Mouse (Mus musculus): ENCODE measurements around the gene Spag5. TPM values are rescaled to one million over a fixed set of nuclear protein-coding genes. Genes with fewer than 3 reads are reported as not detected.

Spag5 gene
- polyA plus RNA-seq, 1 experiment from 2014 or later = 30.3 TPM

DNA sequence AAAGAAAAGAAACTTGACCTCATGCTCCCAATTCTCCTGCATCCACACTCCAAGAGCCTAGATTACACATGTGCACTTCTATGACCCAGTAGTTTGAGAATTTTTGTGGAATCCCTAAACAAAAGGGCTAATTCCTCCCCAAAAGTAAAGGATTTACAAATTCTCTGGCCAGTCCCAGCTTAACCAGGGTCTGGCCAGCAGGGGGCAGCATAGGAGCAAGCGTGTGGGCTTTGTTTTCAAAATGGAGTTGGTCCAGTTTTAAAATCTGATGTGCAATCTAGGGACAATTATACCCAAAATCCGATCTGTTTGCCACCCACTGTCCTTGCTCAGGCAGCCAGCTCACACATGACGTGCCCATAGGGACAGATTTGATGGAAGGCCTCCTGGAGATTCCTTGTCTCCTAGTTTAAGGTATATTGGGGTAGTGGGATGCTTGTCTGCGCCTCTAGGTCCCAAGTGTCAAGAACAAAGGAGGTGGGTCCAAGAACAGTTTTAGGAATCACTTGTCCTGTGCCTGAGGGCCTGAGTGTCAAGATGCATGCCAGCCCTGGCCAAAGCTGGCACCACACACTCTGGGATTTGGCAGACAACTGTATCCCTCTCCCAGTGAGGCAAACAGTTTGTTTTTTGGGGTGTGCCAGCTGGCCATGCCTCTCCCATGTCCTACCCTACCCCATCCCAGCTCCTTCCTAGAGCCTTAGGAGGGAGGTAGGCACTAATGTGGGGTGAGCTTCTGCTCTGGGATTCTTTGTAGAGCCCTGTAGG is 54.3 kb downstream of the Spag5 start:
- Histone ChIP-seq H3K9me3 (replicated peaks) (no peaks in the 10 kb centered on the region), H3K4me3 (replicated peaks) (no peak overlapping the region), H3K27ac (replicated peaks) (no peak overlapping the region), H3K36me3 (no peaks in the 10 kb centered on the region), H3K9ac (no peak overlapping the region), H3K4me2 (replicated peaks) (no peak overlapping the region), H3K4me1 (peaks cover 9% of the 10 kb centered on the region; the same call in 1 of the 2 replicates), H3K27me3 (no peaks in the 10 kb centered on the region)
- no peak for ATAC-seq (ENCODE audit: insufficient number of reproducible peaks, low FRiP score, low TSS enrichment, low read depth)
- WGBS = 38% methylated on average over 4 of the region's 4 CpGs

DNA sequence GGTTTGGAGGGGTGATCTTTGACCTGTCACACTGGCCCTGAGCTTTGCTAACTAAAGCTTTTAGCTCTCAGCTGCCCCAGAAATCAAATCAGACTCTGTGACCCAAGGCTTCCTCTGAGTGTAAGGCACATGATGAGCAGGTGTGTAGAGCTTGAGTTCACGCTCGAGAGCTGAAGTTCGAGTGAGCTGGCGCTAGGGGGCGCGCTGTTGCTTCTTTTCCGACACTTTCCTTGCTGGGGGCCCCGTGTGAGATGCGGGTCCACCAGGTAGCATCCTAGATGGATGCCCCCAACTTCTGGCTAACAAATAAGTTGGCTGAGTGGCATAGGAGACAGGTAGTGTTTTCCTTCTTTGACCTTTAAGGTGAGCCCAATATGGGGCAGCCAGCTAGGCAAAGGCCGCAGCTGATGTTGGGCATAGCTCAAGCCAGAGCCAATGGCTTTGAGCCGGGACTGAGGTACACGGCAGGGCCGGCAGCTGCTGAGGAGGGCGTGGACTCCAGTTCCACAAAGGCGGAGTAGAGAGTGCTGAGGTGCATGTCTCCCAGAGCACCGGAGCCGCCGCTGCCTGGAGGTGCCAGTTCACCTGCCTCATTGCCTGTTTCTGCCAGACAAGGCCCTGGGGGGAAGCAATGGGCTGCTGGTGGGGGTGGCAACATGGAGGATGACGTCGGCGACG is 57.1 kb downstream of the Spag5 start:
- H3K4me3 ChIP-seq (replicated peaks) = no peak overlapping the region
- no peaks in the 10 kb centered on the region for H3K27me3 ChIP-seq
- WGBS = 14% methylated on average over 22 of the region's 22 CpGs
- H3K4me1 ChIP-seq = peaks cover 18% of the 10 kb centered on the region
- H3K4me2 ChIP-seq (replicated peaks) = no peak overlapping the region
- no peak for ATAC-seq (ENCODE audit: insufficient number of reproducible peaks, low FRiP score, low TSS enrichment, low read depth)
- H3K36me3 ChIP-seq = no peaks in the 10 kb centered on the region
- no peaks in the 10 kb centered on the region for H3K9me3 ChIP-seq (replicated peaks)
- no peak overlapping the region for H3K27ac ChIP-seq (replicated peaks)
- H3K9ac ChIP-seq = no peak overlapping the region

DNA sequence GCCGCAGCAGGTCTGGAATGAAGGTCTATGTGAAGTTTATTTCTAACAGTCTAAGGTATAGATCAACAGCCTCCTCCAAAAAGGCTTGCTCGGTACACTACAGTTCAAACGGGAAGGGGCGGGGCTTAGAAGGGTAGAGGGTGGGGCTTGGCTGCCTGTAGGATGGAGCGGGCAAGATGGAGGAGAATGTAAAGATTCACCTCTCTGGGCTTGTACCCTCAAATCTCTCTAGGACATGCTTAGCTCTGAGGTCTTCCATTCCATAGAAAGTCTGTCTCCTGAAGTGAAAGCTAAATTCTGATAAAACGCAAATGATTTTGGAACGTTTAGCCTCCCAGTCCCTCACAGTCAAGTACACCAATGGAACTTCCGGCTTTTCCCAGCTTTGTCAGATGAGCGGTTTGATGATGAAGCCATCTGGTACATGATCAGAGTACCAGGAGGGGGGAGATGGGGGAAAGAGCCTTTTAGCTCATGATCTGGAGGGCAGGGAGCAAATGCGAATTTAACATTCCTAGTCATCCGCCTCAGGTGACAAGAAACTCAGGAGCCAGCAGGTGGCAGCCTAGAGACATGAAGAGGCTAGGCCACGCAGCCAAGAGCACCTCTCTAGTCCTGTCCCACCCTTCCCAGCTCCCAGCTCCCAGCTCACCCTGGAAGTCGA is 58.9 kb downstream of the Spag5 start:
- Histone ChIP-seq H3K9ac (no peak overlapping the region), H3K9me3 (replicated peaks) (no peaks in the 10 kb centered on the region), H3K4me2 (replicated peaks) (peak overlapping the region; percentile 49), H3K36me3 (no peaks in the 10 kb centered on the region), H3K4me3 (replicated peaks) (peak overlapping the region; percentile 37), H3K27ac (replicated peaks) (no peak overlapping the region), H3K4me1 (peaks cover 25% of the 10 kb centered on the region), H3K27me3 (no peaks in the 10 kb centered on the region)
- ATAC-seq (ENCODE audit: insufficient number of reproducible peaks, low FRiP score, low TSS enrichment, low read depth) = peak; percentile 61
- 13% methylated on average over 13 of the region's 13 CpGs for WGBS

DNA sequence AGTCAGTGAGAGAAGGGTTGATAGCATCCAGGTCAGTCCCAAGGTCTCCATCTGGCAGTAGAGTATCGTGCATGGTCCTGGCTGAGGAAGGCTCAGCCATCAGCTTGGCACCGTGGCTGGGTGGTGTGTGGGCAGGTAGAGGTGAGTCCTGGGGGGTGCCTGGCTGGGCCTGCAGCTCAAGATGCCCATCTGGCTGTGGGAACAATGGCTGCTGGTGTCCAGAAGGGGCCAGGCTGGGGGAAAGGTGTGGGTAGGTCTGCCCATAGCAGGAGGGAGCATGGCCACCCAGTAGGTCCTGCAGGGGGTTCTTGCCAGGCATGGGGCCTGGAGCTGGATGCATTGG is 59.4 kb downstream of the Spag5 start:
- ATAC-seq (ENCODE audit: insufficient number of reproducible peaks, low FRiP score, low TSS enrichment, low read depth) = no peak
- 59% methylated on average over 2 of the region's 2 CpGs for WGBS

DNA sequence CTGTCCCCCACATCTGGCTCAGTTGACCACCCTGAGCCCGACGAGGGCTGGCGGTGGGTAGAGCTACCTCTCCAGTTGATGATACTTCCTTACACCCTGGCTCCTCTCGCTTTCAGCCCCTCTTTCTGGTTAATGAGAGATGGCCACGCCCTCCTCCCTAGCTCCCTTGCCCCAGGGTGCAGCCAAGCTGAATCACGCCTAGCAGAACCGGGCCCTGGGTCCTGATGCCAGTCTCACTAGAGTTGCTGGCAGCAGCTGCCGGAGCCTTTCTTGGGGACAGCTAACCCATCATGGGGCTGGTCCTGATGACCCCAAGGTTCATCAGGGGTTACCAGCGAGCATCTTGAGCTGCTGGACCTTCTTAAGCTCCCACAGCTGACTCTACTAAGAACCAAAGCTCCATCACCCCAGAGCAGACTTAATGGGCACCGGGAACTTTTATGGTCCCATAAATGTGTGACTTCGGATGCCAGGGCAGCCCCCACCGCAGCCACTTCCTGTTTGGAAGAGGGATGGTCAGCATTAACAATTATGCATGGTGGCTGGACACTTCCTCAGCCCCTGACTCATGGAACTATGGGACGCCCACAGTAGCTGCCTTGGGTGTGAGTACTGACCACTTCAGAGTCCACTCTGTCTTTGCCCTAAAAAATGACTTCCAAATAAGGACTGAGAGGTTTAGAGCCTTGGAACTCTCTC is 62.1 kb downstream of the Spag5 start:
- H3K27me3 ChIP-seq = no peaks in the 10 kb centered on the region
- no peaks in the 10 kb centered on the region for H3K36me3 ChIP-seq
- no peaks in the 10 kb centered on the region for H3K9me3 ChIP-seq (replicated peaks)
- ATAC-seq (ENCODE audit: insufficient number of reproducible peaks, low FRiP score, low TSS enrichment, low read depth) = no peak
- no peak overlapping the region for H3K4me2 ChIP-seq (replicated peaks)
- H3K4me1 ChIP-seq = peaks cover 22% of the 10 kb centered on the region
- no peak overlapping the region for H3K4me3 ChIP-seq (replicated peaks)
- no peak overlapping the region for H3K27ac ChIP-seq (replicated peaks)
- H3K9ac ChIP-seq = no peak overlapping the region
- 62% methylated on average over 13 of the region's 13 CpGs for WGBS

More for the DNA sequence above, 59.4 kb downstream of the Spag5 start:
- Histone ChIP-seq H3K4me1 (peaks cover 23% of the 10 kb centered on the region), H3K4me2 (replicated peaks) (no peak overlapping the region), H3K27ac (replicated peaks) (no peak overlapping the region), H3K36me3 (no peaks in the 10 kb centered on the region), H3K4me3 (replicated peaks) (no peak overlapping the region), H3K27me3 (no peaks in the 10 kb centered on the region), H3K9me3 (replicated peaks) (no peaks in the 10 kb centered on the region), H3K9ac (no peak overlapping the region)

DNA sequence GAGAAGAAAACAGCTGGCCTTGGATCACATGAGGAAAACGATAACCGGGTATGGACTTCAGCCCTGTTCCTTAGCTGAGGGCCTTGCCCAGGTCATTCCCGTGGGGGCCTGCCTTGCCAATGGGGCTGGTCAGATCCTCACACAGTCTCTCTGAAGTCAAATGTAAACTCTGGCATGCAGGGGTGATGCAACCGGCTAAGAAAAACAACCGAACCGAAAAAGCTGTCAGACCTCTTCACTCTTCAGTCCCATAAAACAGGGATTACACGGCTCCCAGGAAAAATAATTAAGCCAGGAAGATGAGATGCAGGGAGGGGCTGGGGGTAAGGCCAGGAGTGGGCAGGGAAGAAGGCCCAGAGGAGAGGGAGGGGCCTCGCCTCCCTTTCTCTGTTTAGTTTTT is 62.8 kb downstream of the Spag5 start:
- Histone ChIP-seq H3K36me3 (no peaks in the 10 kb centered on the region), H3K27ac (replicated peaks) (0 out of 2 replicates have a peak overlapping the region, but pooled peaks have one; percentile 8), H3K9ac (no peak overlapping the region), H3K4me1 (peaks cover 22% of the 10 kb centered on the region), H3K4me2 (replicated peaks) (no peak overlapping the region), H3K9me3 (replicated peaks) (no peaks in the 10 kb centered on the region), H3K27me3 (no peaks in the 10 kb centered on the region), H3K4me3 (replicated peaks) (no peak overlapping the region)
- WGBS = 41% methylated on average over 8 of the region's 8 CpGs
- ATAC-seq (ENCODE audit: insufficient number of reproducible peaks, low FRiP score, low TSS enrichment, low read depth) = no peak

DNA sequence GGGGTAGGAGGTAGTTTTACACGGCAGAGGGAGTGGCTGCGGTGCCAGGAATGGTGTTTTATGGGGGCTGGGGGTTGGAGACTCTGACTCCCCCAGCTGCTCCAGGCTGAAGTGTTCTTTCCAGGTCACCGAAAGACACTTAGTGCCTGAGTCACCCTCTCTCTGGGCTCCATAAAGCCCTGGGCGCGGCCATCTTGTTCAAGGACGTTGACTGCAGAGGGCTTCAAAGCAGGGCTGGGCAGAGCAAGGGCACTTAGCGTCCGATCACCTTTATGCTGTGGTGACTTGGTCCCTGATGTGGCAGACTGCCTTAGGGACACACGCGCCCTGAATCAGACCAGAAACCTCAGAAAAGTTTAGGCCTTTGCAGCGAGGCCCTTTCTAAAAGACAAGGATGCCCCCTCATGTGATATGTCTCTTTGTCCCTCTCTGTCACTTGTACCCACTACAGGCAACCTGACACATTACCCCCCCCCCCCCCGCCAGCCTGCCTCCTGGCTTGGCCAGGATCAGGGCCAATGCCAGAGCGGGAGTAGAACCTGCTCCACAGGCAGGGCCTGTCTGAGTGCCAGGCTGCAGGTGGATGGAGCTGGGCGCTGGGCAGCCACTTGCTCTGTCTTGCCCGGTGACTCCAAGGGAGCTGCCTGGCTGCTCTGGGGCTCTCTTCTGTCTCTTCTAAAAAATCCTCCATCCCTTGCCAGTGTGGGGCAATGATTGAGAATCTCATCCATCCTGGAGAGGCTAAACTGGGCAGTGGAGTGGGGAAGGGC is 66.3 kb downstream of the Spag5 start:
- no peak overlapping the region for H3K4me3 ChIP-seq (replicated peaks)
- no peaks in the 10 kb centered on the region for H3K36me3 ChIP-seq
- 81% methylated on average over 15 of the region's 15 CpGs for whole genome bisulfite sequencing
- H3K4me1 ChIP-seq = peaks cover 17% of the 10 kb centered on the region
- H3K9me3 ChIP-seq (replicated peaks) = no peaks in the 10 kb centered on the region
- no peak overlapping the region for H3K4me2 ChIP-seq (replicated peaks)
- no peak overlapping the region for H3K9ac ChIP-seq
- H3K27ac ChIP-seq (replicated peaks) = no peak overlapping the region
- no peaks in the 10 kb centered on the region for H3K27me3 ChIP-seq
- no peak for ATAC-seq (ENCODE audit: insufficient number of reproducible peaks, low FRiP score, low TSS enrichment, low read depth)

DNA sequence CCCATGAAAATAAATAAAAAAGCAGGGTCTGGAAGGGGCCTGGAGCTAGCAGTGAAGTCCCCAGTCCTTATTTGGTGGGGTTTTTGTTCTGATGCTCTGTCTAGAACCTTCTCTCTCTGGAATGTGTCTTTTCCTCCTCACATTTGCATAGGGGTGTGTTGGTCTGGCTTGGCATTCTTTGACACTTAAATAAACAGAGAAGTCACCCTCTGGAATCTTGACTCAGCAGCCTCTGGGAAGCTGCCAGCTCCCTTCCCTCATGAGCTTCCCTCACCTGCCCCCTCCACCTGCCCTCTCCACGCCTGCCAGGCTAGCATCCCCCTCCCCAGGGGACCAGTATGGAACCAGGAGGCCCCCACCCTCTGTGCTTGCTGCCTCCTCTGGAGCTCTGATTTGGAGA is 69.1 kb downstream of the Spag5 start:
- H3K4me2 ChIP-seq (replicated peaks) = no peak overlapping the region
- H3K9me3 ChIP-seq (replicated peaks) = no peaks in the 10 kb centered on the region
- no peaks in the 10 kb centered on the region for H3K27me3 ChIP-seq
- no peak overlapping the region for H3K27ac ChIP-seq (replicated peaks)
- H3K4me3 ChIP-seq (replicated peaks) = no peak overlapping the region
- H3K36me3 ChIP-seq = no peaks in the 10 kb centered on the region
- peaks cover 14% of the 10 kb centered on the region; the same call in 1 of the 2 replicates for H3K4me1 ChIP-seq
- 43% methylated on average over 1 of the region's 1 CpGs for WGBS
- ATAC-seq (ENCODE audit: insufficient number of reproducible peaks, low FRiP score, low TSS enrichment, low read depth) = no peak
- H3K9ac ChIP-seq = no peak overlapping the region

DNA sequence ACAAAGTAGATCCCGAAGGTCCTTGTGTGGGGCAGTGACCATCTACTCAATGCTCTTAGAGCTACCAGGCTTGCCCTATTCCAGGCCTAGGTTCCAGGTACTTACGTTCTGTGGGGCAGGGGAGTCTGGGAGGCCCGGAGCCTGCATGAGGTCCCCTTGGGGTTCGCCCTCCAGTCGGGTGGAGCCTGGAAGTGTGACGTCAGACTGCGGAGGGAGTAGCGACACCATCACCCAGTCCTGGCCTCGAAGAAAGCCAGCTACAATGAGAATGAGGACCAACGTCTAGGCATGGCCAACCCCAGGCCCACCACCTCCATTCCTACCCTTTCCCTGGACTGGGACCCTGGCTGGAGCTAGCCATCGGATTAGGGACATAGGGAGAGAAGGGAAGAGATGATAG is 70.4 kb downstream of the Spag5 start:
- H3K27ac ChIP-seq (replicated peaks) = no peak overlapping the region

More for the DNA sequence above, 70.4 kb downstream of the Spag5 start:
- WGBS = 89% methylated on average over 11 of the region's 11 CpGs
- Histone ChIP-seq H3K27me3 (no peaks in the 10 kb centered on the region), H3K9ac (no peak overlapping the region), H3K9me3 (replicated peaks) (no peaks in the 10 kb centered on the region), H3K4me2 (replicated peaks) (no peak overlapping the region), H3K36me3 (no peaks in the 10 kb centered on the region), H3K4me1 (peaks cover 14% of the 10 kb centered on the region; the same call in 1 of the 2 replicates), H3K4me3 (replicated peaks) (no peak overlapping the region)
- no peak for ATAC-seq (ENCODE audit: insufficient number of reproducible peaks, low FRiP score, low TSS enrichment, low read depth)

Measured in embryonic facial prominence, embryonic 15.5 days (tissue).